Mouse (Mus musculus) testis, postnatal 14 days (tissue): ENCODE measurements at regions not wholly inside any gene's neighbourhood (a gene's known extent, or its start where the extent isn't known, plus 50 kb on each side); places are given as distances from the start of the nearest gene placed in this dataset.

ENCODE experiments used
- DNase-seq: peaks from one replicate; pipeline ENCODE4 v3.0.0; 2021; ENCODE audit warnings: low spot score

DNA sequence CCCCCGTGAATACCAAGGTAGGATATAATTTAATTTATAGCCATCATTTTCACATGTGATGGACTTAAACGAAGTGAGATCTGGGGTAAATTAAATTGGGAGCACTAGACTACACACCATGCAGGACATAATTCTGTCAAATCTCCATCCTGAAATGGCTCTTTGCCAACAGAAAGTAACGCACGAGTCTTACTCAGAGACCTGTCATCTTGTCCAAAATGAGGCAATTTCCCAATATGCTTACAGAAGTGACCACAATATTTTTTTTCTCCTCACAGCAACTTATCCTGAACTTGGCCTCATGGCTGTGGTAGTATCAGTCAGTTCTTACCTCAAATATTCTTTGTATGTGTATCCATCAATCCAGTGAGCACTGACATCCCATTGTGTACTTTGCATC is 955.2 kb downstream of the Gsdmc2 start:
- no peak for DNase-seq

DNA sequence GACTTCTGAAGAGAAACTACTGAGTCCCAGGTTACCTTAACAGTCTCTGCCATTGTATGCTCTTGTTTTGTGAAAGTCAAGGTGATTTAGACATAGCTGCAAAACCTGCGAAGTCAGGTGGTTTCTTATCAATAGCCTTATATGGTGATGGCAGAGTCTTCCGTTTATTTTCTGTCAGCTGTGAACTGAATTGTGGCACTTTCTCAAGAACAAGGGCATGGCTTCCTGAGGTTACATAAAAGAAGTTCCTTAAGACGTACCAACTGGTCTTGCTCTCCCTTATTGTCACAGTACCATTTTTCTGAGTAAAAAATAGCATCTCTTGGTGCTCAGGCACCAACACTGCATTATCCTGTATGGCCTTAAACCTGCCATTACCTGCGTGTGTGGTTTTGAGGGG is 959.6 kb downstream of the Gsdmc2 start:
- DNase-seq, result no peak

DNA sequence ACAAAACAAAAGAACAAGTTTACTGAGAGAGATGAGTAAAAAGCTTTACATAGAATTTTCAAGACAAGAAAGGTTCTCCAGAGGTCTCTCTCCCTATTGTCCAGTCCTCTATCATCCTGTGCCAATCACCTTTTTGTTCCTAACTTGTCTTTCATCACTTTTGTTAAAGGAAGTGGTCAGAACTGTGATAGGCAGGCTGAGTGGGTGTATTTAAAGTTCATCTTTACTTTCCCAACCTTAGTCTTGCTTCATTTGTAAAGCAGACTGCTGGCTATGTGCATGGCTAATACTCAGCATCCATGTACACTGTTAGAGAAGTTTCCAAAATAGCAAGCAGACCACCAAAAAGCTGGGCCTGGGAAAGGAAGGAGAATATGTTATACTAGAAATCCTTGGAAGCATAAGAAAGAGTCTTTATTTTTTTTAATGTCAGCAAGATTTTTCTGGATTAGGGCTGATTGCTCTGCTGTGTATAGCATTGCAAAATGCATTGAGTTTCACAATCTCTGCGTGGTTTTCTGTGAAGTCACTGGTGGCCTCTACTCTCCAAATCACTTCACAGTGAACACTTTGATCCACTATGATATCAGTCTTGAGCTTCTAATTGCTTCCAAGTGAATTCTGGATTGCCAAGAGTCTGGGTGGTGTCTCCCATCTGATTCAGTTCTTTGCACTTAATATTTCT is 973.8 kb downstream of the Gsdmc2 start:
- DNase-seq, result no peak

DNA sequence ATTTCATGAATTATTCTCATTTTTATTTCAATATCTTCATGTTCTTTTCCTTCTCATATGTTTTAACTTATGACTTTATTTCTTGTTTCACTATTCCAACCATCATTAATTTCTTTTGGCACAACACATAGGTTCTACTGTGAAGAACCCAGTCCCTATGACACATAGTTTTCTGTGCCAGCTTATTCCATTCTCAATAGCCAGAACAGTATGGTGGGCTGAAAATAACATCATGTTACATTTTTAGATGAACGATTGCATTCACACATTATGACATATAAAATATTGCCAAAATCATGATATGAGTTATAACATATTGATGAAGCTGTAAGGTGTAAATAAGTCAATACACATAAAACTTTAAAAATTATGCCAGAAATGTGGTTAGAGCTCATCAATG is 982.4 kb downstream of the Gsdmc2 start:
- no peak for DNase-seq

GRCm38 (mm10) chr15:62861422-62861821 is 983.6 kb downstream of the Gsdmc2 start:
- DNase-seq, result no peak

- no peak for DNase-seq
These were observed 995.7 kb downstream of the Gsdmc2 start for GRCm38 (mm10) chr15:62849326-62849725.

DNA sequence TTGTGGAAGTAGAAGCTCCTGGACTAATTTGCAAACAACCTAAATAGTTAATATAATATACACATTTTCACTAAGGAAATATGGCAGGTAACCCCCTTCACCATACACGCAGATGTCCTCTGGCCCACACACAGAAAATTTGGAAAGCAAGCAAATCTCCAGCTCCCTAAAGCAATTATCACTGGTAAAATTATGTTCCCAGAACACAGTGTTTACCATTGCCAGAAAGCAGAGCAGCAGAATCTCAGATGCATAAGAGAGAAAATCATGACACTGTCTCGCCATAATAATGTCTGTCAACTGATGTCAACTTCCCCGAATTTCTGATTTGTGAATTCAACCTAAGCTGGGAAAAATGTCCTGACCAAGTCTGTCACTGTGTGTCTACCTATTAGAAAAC is 999.1 kb downstream of the Gsdmc2 start:
- DNase-seq, result no peak

- DNase-seq, result no peak
These were observed 1019.4 kb downstream of the Gsdmc2 start for GRCm38 (mm10) chr15:62825586-62825985.

GRCm38 (mm10) chr15:62823861-62824518 is 1021.0 kb downstream of the Gsdmc2 start:
- no peak for DNase-seq

- no peak for DNase-seq
These were observed 1022.7 kb downstream of the Gsdmc2 start for GRCm38 (mm10) chr15:62822305-62822704.

GRCm38 (mm10) chr15:62813093-62813492 is 1031.9 kb downstream of the Gsdmc2 start:
- no peak for DNase-seq

- no peak for DNase-seq
These were observed 1033.0 kb downstream of the Gsdmc2 start for GRCm38 (mm10) chr15:62812026-62812425.

DNA sequence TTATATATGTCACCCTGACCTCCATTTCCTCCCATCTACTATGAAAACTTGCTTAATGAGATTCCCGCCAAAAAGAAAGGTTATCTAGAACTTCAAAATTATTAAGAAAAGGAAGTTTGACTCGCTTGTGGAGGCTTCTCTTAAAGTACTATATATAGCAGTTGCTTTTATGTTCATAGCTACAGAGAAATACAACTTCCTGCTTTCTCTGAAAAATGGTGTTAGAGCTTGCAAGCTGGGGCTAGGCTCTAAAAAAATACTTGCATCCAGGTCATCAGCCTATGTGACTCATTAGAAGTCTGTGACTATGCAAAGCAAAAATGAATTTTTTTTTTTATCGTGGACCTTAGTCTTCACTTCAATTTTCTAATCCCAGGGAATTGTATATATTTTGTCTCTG is 1035.7 kb downstream of the Gsdmc2 start:
- DNase-seq, result no peak

GRCm38 (mm10) chr15:62808087-62808808 is 1036.7 kb downstream of the Gsdmc2 start:
- DNase-seq, result no peak

GRCm38 (mm10) chr15:62807364-62807763 is 1037.6 kb downstream of the Gsdmc2 start:
- DNase-seq, result no peak

DNA sequence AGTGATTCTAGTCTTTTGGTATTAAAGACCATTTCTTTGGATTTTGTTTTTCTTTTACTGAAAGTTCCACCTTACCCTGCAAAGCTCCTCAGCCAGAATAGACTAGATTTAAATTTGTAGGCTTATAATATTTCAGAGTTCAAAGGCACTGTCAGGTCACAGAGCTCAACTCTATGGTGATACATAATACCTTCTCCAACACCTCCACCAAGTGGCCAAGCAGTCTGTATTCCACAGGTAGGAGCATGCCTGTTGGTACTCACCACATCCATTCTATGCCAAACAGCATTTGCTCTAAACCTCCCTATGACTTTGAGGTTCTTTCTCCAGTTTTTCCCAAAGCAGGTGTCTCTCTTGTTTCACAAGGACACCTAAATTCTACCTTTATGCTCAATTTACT is 1042.2 kb downstream of the Gsdmc2 start:
- DNase-seq, result no peak

- no peak for DNase-seq
These were observed 1046.2 kb downstream of the Gsdmc2 start for GRCm38 (mm10) chr15:62798731-62799130.

DNA sequence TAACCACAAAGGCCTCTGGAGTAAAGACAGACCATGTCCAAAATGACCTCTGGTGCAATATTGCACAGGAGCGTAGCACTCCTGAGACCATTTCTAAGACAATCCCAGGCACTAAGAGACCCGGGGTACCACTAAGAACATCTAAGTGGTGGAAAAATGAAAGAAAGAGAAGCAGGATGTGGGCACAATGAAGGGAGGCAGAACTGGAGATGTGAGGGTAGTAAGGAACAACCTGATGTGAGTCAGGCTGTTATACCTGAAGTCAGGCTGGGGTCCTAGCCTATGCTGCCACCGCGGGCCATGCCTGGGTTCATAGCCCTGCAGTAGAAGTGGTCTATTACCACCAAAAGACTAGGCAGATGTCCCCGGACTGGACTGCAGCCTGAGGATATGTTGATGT is 1051.4 kb downstream of the Gsdmc2 start:
- no peak for DNase-seq

GRCm38 (mm10) chr15:62792084-62792483 is 1052.9 kb downstream of the Gsdmc2 start:
- no peak for DNase-seq

DNA sequence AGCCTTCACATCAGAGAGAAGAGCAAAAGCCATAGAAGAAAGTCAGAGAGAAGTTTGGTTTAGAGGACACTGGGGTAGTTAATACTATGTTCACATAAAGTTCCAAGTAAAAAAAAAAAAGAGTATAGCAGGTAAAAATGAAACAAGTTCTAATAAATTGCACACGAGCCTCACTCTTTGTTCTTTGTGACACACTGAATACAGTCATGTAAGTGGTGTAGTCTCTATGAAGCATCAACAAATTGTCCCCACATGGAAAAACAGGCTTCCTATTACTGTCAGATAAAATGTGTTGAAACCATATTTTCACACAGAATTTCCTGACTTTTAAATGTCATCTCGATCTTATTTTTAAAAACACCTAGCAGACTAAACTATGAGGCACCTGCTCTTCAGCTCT is 1057.2 kb downstream of the Gsdmc2 start:
- DNase-seq, result no peak

GRCm38 (mm10) chr15:62786315-62786714 is 1058.7 kb downstream of the Gsdmc2 start:
- DNase-seq, result no peak

- DNase-seq, result no peak
These were observed 1060.4 kb downstream of the Gsdmc2 start for GRCm38 (mm10) chr15:62784456-62785139.

GRCm38 (mm10) chr15:62778899-62779298 is 1066.1 kb downstream of the Gsdmc2 start:
- no peak for DNase-seq
